Mouse (Mus musculus): Measurements from ENCODE around the gene Scrn3. TPM values are rescaled to one million over a fixed set of nuclear protein-coding genes. Genes with fewer than 3 reads are reported as not detected.

Gene Scrn3
- polyA plus RNA-seq, 1 experiment from 2014 or later, result 7.2 TPM

GRCm38 (mm10) chr2:73268281-73268680 lies 44.1 kb upstream of the Scrn3 start:
- WGBS, result 2% methylated on average over 12 of the region's 12 CpGs

GRCm38 (mm10) chr2:73268836-73269395 lies 43.5 kb upstream of the Scrn3 start:
- no peak overlapping the region for H3K4me3 ChIP-seq (ENCODE audit: low read depth, low read length)
- peak; percentile 28 for ATAC-seq
- H3K9ac ChIP-seq (ENCODE audit: low read length), result no peak overlapping the region
- peak overlapping the region; percentile 56; the same call in 1 of the 2 replicates for H3K4me2 ChIP-seq (ENCODE audit: low read length)
- 3% methylated on average over 8 of the region's 8 CpGs for WGBS
- no peaks in the 10 kb centered on the region for H3K9me3 ChIP-seq (replicated peaks; ENCODE audit: control insufficient read depth, low read length)
- peak; percentile 78 for DNase-seq (ENCODE audit: low spot score)
- H3K27ac ChIP-seq (ENCODE audit: low read depth, low read length), result no peak overlapping the region
- peaks cover 8% of the 10 kb centered on the region; the same call in 1 of the 2 replicates for H3K36me3 ChIP-seq (ENCODE audit: control insufficient read depth, insufficient read depth, low read length)
- peaks cover 11% of the 10 kb centered on the region for H3K4me1 ChIP-seq (ENCODE audit: control insufficient read depth, insufficient read depth, low read length)
- peaks cover 63% of the 10 kb centered on the region for H3K27me3 ChIP-seq (replicated peaks; ENCODE audit: control insufficient read depth, insufficient read depth, low read length)

More at GRCm38 (mm10) chr2:73268281-73268680, 44.1 kb upstream of the Scrn3 start:
- Histone ChIP-seq H3K9me3 (replicated peaks; ENCODE audit: control insufficient read depth, low read length) (no peaks in the 10 kb centered on the region), H3K4me3 (ENCODE audit: low read depth, low read length) (peak overlapping the region; percentile 13; the same call in 1 of the 2 replicates), H3K4me1 (ENCODE audit: control insufficient read depth, insufficient read depth, low read length) (peaks cover 14% of the 10 kb centered on the region), H3K36me3 (ENCODE audit: control insufficient read depth, insufficient read depth, low read length) (peaks cover 3% of the 10 kb centered on the region; the same call in 1 of the 2 replicates), H3K4me2 (ENCODE audit: low read length) (peak overlapping the region; percentile 29), H3K27me3 (replicated peaks; ENCODE audit: control insufficient read depth, insufficient read depth, low read length) (peaks cover 63% of the 10 kb centered on the region), H3K9ac (ENCODE audit: low read length) (no peak overlapping the region), H3K27ac (ENCODE audit: low read depth, low read length) (peak overlapping the region; percentile 63; the same call in 1 of the 2 replicates)
- ATAC-seq, result no peak
- DNase-seq (ENCODE audit: low spot score), result peak; percentile 52

- 0% methylated on average over 16 of the region's 17 CpGs for WGBS
- peak overlapping the region; percentile 56 for H3K4me2 ChIP-seq (ENCODE audit: low read length)
- peaks cover 63% of the 10 kb centered on the region for H3K27me3 ChIP-seq (replicated peaks; ENCODE audit: control insufficient read depth, insufficient read depth, low read length)
- H3K36me3 ChIP-seq (ENCODE audit: control insufficient read depth, insufficient read depth, low read length), result peaks cover 13% of the 10 kb centered on the region; the same call in 1 of the 2 replicates
- H3K9me3 ChIP-seq (replicated peaks; ENCODE audit: control insufficient read depth, low read length), result no peaks in the 10 kb centered on the region
- no peak overlapping the region; the same call in 1 of the 2 replicates for H3K9ac ChIP-seq (ENCODE audit: low read length)
- no peak for ATAC-seq
- peak overlapping the region; percentile 41; the same call in 1 of the 2 replicates for H3K27ac ChIP-seq (ENCODE audit: low read depth, low read length)
- peaks cover 8% of the 10 kb centered on the region for H3K4me1 ChIP-seq (ENCODE audit: control insufficient read depth, insufficient read depth, low read length)
- H3K4me3 ChIP-seq (ENCODE audit: low read depth, low read length), result no peak overlapping the region
- DNase-seq (ENCODE audit: low spot score), result peak; percentile 28
Observed at GRCm38 (mm10) chr2:73269666-73270065, 42.7 kb upstream of the Scrn3 start.

- peak overlapping the region; percentile 51 for H3K4me3 ChIP-seq (ENCODE audit: low read depth, low read length)
- H3K4me1 ChIP-seq (ENCODE audit: control insufficient read depth, insufficient read depth, low read length), result peaks cover 8% of the 10 kb centered on the region
- H3K27me3 ChIP-seq (replicated peaks; ENCODE audit: control insufficient read depth, insufficient read depth, low read length), result peaks cover 60% of the 10 kb centered on the region
- peak overlapping the region; percentile 59; the same call in 1 of the 2 replicates for H3K27ac ChIP-seq (ENCODE audit: low read depth, low read length)
- H3K4me2 ChIP-seq (ENCODE audit: low read length), result peak overlapping the region; percentile 56
- ATAC-seq (no peak), DNase-seq (ENCODE audit: low spot score) (no peak)
- H3K36me3 ChIP-seq (ENCODE audit: control insufficient read depth, insufficient read depth, low read length), result peaks cover 13% of the 10 kb centered on the region; the same call in 1 of the 2 replicates
- H3K9ac ChIP-seq (ENCODE audit: low read length), result peak overlapping the region; percentile 46; the same call in 1 of the 2 replicates
- no peaks in the 10 kb centered on the region for H3K9me3 ChIP-seq (replicated peaks; ENCODE audit: control insufficient read depth, low read length)
- WGBS, result 2% methylated on average over 14 of the region's 14 CpGs
Observed at GRCm38 (mm10) chr2:73270071-73270592, 42.3 kb upstream of the Scrn3 start.

- Histone ChIP-seq H3K27me3 (replicated peaks; ENCODE audit: control insufficient read depth, insufficient read depth, low read length) (peaks cover 53% of the 10 kb centered on the region), H3K9ac (ENCODE audit: low read length) (peak overlapping the region; percentile 46; the same call in 1 of the 2 replicates), H3K4me2 (ENCODE audit: low read length) (peak overlapping the region; percentile 56), H3K4me1 (ENCODE audit: control insufficient read depth, insufficient read depth, low read length) (peaks cover 8% of the 10 kb centered on the region), H3K4me3 (ENCODE audit: low read depth, low read length) (peak overlapping the region; percentile 51), H3K27ac (ENCODE audit: low read depth, low read length) (peak overlapping the region; percentile 59), H3K36me3 (ENCODE audit: control insufficient read depth, insufficient read depth, low read length) (peaks cover 13% of the 10 kb centered on the region; the same call in 1 of the 2 replicates), H3K9me3 (replicated peaks; ENCODE audit: control insufficient read depth, low read length) (no peaks in the 10 kb centered on the region)
- ATAC-seq, result no peak
- whole genome bisulfite sequencing, result under 1% methylated on average over 38 of the region's 38 CpGs
- peak; percentile 58 for DNase-seq (ENCODE audit: low spot score)
Observed at GRCm38 (mm10) chr2:73270593-73271458, 41.6 kb upstream of the Scrn3 start.

GRCm38 (mm10) chr2:73271459-73272161 lies 40.8 kb upstream of the Scrn3 start, which contains the start of gene Sp9:
Gene Sp9, plus strand, starts transcription at chr2:73271925.
- H3K4me1 ChIP-seq (ENCODE audit: control insufficient read depth, insufficient read depth, low read length), result peaks cover 8% of the 10 kb centered on the region
- H3K9me3 ChIP-seq (replicated peaks; ENCODE audit: control insufficient read depth, low read length), result no peaks in the 10 kb centered on the region
- H3K4me3 ChIP-seq (ENCODE audit: low read depth, low read length), result peak within 1 kb of the TSS; percentile 51
- peaks cover 47% of the 10 kb centered on the region for H3K27me3 ChIP-seq (replicated peaks; ENCODE audit: control insufficient read depth, insufficient read depth, low read length)
- peak within 1 kb of the TSS; percentile 87 for H3K27ac ChIP-seq (ENCODE audit: low read depth, low read length)
- peak; percentile 95 for DNase-seq (ENCODE audit: low spot score)
- H3K9ac ChIP-seq (ENCODE audit: low read length), result peak within 1 kb of the TSS; percentile 77
- ATAC-seq, result peak; percentile 91
- H3K4me2 ChIP-seq (ENCODE audit: low read length), result peak within 1 kb of the TSS; percentile 56
- peaks cover 13% of the 10 kb centered on the region; the same call in 1 of the 2 replicates for H3K36me3 ChIP-seq (ENCODE audit: control insufficient read depth, insufficient read depth, low read length)
- under 1% methylated on average over 48 of the region's 48 CpGs for WGBS

GRCm38 (mm10) chr2:73272351-73273248 lies 39.8 kb upstream of the Scrn3 start:
- no peak for ATAC-seq
- peaks cover 10% of the 10 kb centered on the region for H3K4me1 ChIP-seq (ENCODE audit: control insufficient read depth, insufficient read depth, low read length)
- peaks cover 52% of the 10 kb centered on the region for H3K27me3 ChIP-seq (replicated peaks; ENCODE audit: control insufficient read depth, insufficient read depth, low read length)
- peak overlapping the region; percentile 77 for H3K9ac ChIP-seq (ENCODE audit: low read length)
- H3K9me3 ChIP-seq (replicated peaks; ENCODE audit: control insufficient read depth, low read length), result no peaks in the 10 kb centered on the region
- peaks cover 13% of the 10 kb centered on the region; the same call in 1 of the 2 replicates for H3K36me3 ChIP-seq (ENCODE audit: control insufficient read depth, insufficient read depth, low read length)
- under 1% methylated on average over 48 of the region's 55 CpGs for WGBS
- DNase-seq (ENCODE audit: low spot score), result peak; percentile 38
- H3K27ac ChIP-seq (ENCODE audit: low read depth, low read length), result peak overlapping the region; percentile 87
- peak overlapping the region; percentile 56 for H3K4me2 ChIP-seq (ENCODE audit: low read length)
- H3K4me3 ChIP-seq (ENCODE audit: low read depth, low read length), result peak overlapping the region; percentile 51

All from forebrain, embryonic 14.5 days (tissue).